Mouse (Mus musculus) CH12.LX (cell line): Measurements from ENCODE around the gene Slc23a4.

Experiments
- CTCF ChIP-seq, 2 experiments: IDR thresholded peaks in 1 of 2; conservative IDR thresholded peaks in 1 of 2; 2 replicates each; pipeline ENCODE4 v1.5.1; 2011 to 2012; ENCODE audit warnings: low read depth in 2 of 2, low read length in 2 of 2, improper control_type of control experiment in 1 of 2, inconsistent platforms in 1 of 2, mild to moderate bottlenecking in 1 of 2, moderate library complexity in 1 of 2
- NELFE ChIP-seq: IDR thresholded peaks from 2 replicates; pipeline ENCODE4 v1.6.1; 2011; ENCODE audit warnings: low read depth, low read length, improper control_type of control experiment
- POLR2A ChIP-seq: IDR thresholded peaks from 2 replicates; pipeline ENCODE4 v1.6.1; 2011; ENCODE audit warnings: low read depth, mild to moderate bottlenecking, improper control_type of control experiment, low read length
- SIN3A ChIP-seq: IDR thresholded peaks from 2 replicates; pipeline ENCODE4 v1.6.1; 2012; ENCODE audit warnings: low read length, improper control_type of control experiment, inconsistent platforms
- TBP ChIP-seq: conservative IDR thresholded peaks from 2 replicates; pipeline ENCODE4 v1.6.1; 2011; ENCODE audit warnings: low read depth, low read length, improper control_type of control experiment
- TCF12 ChIP-seq: IDR thresholded peaks from 2 replicates; pipeline ENCODE4 v1.6.1; 2014; ENCODE audit warnings: low read depth, mild to moderate bottlenecking, inconsistent platforms, low read length, improper control_type of control experiment
- USF1 ChIP-seq: IDR thresholded peaks from 2 replicates; pipeline ENCODE4 v1.6.1; 2014; ENCODE audit warnings: low read depth, mild to moderate bottlenecking, inconsistent platforms, low read length, improper control_type of control experiment
- ZNF384 ChIP-seq: IDR thresholded peaks from 2 replicates; pipeline ENCODE4 v1.6.1; 2012; ENCODE audit warnings: low read depth, low read length, improper control_type of control experiment, inconsistent platforms

DNA sequence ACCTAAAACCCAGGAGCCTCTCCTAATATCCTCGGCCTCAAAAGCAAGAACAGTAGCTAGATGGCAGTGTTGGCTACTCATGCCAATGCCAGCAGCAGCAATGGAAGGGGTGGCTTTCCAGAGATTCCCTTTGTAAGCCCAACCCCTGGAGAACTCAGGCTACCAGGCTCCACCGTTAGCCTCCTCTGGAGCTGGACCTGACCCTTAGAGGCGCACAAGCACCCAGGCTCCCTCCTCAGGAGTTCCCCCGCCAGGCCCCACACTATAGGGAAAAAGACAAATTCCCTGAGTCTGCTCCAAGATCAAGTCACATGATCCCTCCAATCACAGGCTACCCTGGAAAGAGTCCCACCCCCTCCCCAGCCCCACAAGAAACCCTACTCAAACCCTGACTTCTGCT, 10.9 kb upstream of the Slc23a4 start:
- TF ChIP-seq CTCF (conservative IDR thresholded peaks at IDR 0.05 in 1 of 2, IDR thresholded peaks at IDR 0.05 in 1 of 2; ENCODE audit: low read depth in 2 of 2, low read length in 2 of 2) (peak in 1 of 2 experiments; percentile 54; a peak in 2 of 4 replicates), USF1 (no peak), ZNF384 (no peak), SIN3A (no peak), TCF12 (no peak), POLR2A (no peak), TBP (no peak), NELFE (no peak)
